Mouse (Mus musculus) testis, adult 2 months (tissue): ENCODE measurements around the gene Hebp1.

Source experiments
- CTCF ChIP-seq: fragments of 200-500 bp; IDR thresholded peaks from 2 replicates; pipeline ENCODE4 v1.5.1; 2012; ENCODE audit warnings: low read depth, mild to moderate bottlenecking, inconsistent platforms, low read length, moderate library complexity; ENCODE audit not compliant: control insufficient read depth, insufficient read depth, insufficient replicate concordance
- POLR2A ChIP-seq: fragments of 200-500 bp; IDR thresholded peaks from 2 replicates; pipeline ENCODE4 v1.6.1; 2012; ENCODE audit warnings: low read depth, mild to moderate bottlenecking, inconsistent platforms, low read length, moderate library complexity; ENCODE audit not compliant: control insufficient read depth

DNA sequence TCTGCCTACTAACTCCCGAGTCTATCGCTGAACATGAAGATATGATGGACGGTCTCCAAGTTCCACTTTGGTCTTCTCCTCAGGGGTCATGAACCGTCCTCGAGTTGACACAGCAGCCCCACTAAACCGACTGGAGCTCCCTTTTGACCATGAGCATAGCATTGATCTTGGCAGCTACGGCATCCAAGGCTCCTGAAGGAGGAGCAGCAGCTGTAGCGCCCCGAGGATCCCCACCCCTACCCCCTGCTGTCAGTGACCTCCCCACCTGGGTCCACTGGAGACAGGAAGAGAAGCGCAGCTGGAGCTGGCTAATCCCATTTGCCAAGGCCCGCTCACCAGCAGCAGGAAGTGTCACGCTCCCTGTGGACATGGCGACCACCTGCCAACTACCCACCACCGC lies 26.1 kb downstream of the Hebp1 start:
- no peak for TF ChIP-seq CTCF
- no peak for TF ChIP-seq POLR2A
